Mouse (Mus musculus) telencephalon, adult 2 months (tissue): ENCODE measurements around the gene Nptn.

Experiments
- DNase-seq: peaks from one replicate; pipeline ENCODE4 v3.0.0-alpha.2; 2011; ENCODE audit warnings: low read depth, low spot score

Nptn gene

DNA sequence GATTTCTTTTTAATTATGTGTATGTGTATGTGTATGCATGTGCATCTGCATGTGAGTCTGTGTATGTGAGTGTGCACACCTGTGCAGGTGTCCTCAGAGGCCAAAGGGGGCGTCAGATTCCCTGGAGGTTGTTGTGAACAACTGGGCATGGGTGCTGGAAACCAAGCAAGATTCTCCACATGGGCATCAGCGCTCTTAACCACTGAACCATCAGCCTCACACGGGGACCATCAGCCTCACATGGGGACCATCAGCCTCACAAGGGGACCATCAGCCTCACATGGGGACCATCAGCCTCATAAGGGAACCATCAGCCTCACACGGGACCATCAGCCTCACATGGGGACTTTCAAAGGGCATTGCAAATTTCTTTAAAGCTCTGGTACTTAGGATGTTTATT, 108.7 kb downstream of the Nptn start:
- no peak for DNase-seq

DNA sequence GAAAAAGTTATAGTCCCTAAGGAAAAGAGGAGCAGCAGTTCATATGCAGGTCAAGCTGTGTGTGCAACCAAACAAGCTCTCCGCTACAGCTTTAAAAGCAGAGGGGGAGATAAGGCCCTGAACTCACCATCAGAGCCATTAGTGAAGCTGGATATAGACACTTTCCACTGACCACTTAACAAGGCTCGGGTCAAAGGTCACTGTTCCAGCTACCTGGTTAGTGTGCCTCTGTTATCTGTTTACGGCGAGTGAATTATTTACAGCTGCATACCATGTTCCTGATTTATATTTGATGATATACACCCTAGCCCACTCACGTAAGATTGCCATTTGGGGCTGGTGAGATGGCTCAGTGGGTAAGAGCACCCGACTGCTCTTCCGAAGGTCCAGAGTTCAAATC, 109.4 kb downstream of the Nptn start:
- DNase-seq, result no peak

DNA sequence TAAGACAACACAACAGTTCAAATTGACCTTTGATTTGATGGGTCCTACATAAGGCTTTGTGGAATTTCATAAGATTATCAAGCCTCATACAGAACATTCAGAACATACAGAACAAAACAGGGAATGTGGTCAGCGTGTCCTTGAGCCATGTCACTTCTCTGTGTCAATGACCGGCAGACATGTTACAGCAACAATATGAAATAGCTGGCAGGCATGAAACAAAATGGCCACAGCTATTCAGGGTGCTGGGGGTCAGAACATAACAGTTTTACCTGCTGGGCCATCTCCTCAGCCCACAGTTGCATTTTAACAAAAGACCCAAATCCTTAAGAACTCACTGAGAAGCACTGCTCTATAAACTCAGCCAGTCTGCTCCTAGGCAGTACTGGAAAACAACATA, 116.4 kb downstream of the Nptn start:
- DNase-seq, result no peak

GRCm38 (mm10) chr9:58701751-58702150, 119.7 kb downstream of the Nptn start:
- no peak for DNase-seq

- no peak for DNase-seq
These were observed 121.7 kb downstream of the Nptn start for GRCm38 (mm10) chr9:58703766-58704165.

DNA sequence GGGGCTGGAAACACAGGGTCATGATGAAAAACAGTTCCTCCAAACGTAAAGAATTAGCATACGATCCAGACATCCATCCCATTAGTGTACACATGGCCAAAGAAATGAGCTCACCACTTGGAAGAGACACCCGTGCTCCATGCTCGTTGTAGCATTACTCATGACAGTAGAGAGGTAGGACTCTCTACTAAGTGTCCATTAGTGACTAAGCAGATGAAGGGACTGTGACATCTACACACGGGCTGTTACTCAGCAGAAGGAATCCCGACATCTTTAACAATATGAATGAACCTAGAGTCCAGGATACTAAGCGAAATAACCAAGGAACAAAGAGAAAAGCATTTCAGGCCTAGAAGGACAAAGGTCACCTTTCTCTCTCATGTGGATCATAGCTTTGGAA, 124.0 kb downstream of the Nptn start:
- no peak for DNase-seq
